Comparison of ENCODE assay signal across 21 mouse cellular contexts in genomic region chr14:67538696-67539095, GRCm38 (mm10).
DNase-seq lines count a peak whose midpoint lies in the region; ATAC-seq lines count a peak whose summit lies in the region.
"Had no signal": no experiment of that assay in that cellular context is flagged by ENCODE, and none has a peak within 500 bp of the region (broad histone marks: within the 10 kb centered on the region; RNA-seq: fewer than 3 reads in every experiment).

No protein-coding gene starts in this region.

- intact Hi-C loops in heart, postnatal 10 days (cut with DNase I) = no loop called here

- no peak for DNase-seq in embryonic facial prominence, embryonic 10.5 days (ENCODE audit: low spot score)
- peak; percentile 23 to 24 for DNase-seq in heart, postnatal 10 days
- DNase-seq in heart, postnatal 4 days = peak; percentile 16
- no peak for DNase-seq in retina, embryonic 14.5 days (ENCODE audit: low spot score)
- no peak for DNase-seq in layer of hippocampus, postnatal 10 days (ENCODE audit: low spot score in 2 of 2)
- DNase-seq: adrenal gland, postnatal 10 days; B cell, adult 2 months; cerebellum, adult 11 months; cerebellum, adult 8-10 months; cerebellum, postnatal 14 days; gastrocnemius, postnatal 10 days; kidney, adult 11 months had no signal

- H3K4me3 ChIP-seq in embryonic facial prominence, embryonic 13.5 days = no peak overlapping the region
- no peak overlapping the region for H3K4me3 ChIP-seq in embryonic facial prominence, embryonic 10.5 days
- H3K4me3 ChIP-seq in embryonic facial prominence, embryonic 15.5 days (replicated peaks) = no peak overlapping the region
- H3K4me3 ChIP-seq: erythroblast, embryonic 14.5 days; forebrain, embryonic 15.5 days; heart, embryonic 13.5 days; hindbrain, embryonic 13.5 days had no signal

- H3K27ac ChIP-seq in embryonic facial prominence, embryonic 13.5 days = peak overlapping the region; percentile 84; the same call in 1 of the 2 replicates
- no peak overlapping the region for H3K27ac ChIP-seq in embryonic facial prominence, embryonic 10.5 days (replicated peaks)
- peak overlapping the region; percentile 12; the same call in 1 of the 2 replicates for H3K27ac ChIP-seq in embryonic facial prominence, embryonic 15.5 days (replicated peaks)
- H3K27ac ChIP-seq: forebrain, embryonic 15.5 days; heart, embryonic 13.5 days; hindbrain, postnatal 0 days had no signal

- peaks cover 7% of the 10 kb centered on the region for H3K9me3 ChIP-seq in embryonic facial prominence, embryonic 13.5 days
- peaks cover 8% of the 10 kb centered on the region for H3K9me3 ChIP-seq in embryonic facial prominence, embryonic 10.5 days
- 0 out of 2 replicates have a peak, but pooled peaks cover under 1% of the 10 kb centered on the region for H3K9me3 ChIP-seq in embryonic facial prominence, embryonic 15.5 days (replicated peaks)

- H3K27me3 ChIP-seq in embryonic facial prominence, embryonic 13.5 days = no peaks in the 10 kb centered on the region
- peaks cover 38% of the 10 kb centered on the region for H3K27me3 ChIP-seq in embryonic facial prominence, embryonic 10.5 days (replicated peaks; ENCODE audit: low read depth, poor library complexity, severe bottlenecking)
- H3K27me3 ChIP-seq in embryonic facial prominence, embryonic 15.5 days = no peaks in the 10 kb centered on the region
- H3K27me3 ChIP-seq: forebrain, embryonic 15.5 days; heart, embryonic 13.5 days; hindbrain, embryonic 13.5 days had no signal

- no peaks in the 10 kb centered on the region for H3K36me3 ChIP-seq in embryonic facial prominence, embryonic 13.5 days
- H3K36me3 ChIP-seq in embryonic facial prominence, embryonic 10.5 days (replicated peaks) = no peaks in the 10 kb centered on the region
- H3K36me3 ChIP-seq in embryonic facial prominence, embryonic 15.5 days = no peaks in the 10 kb centered on the region
- H3K36me3 ChIP-seq: forebrain, embryonic 15.5 days; G1E; heart, embryonic 13.5 days; hindbrain, embryonic 13.5 days had no signal

- H3K4me2 ChIP-seq in embryonic facial prominence, embryonic 13.5 days = no peak overlapping the region
- no peak overlapping the region for H3K4me2 ChIP-seq in embryonic facial prominence, embryonic 15.5 days (replicated peaks)
- H3K4me2 ChIP-seq: forebrain, embryonic 15.5 days; heart, embryonic 13.5 days; hindbrain, embryonic 13.5 days had no signal

- no peak for ATAC-seq in embryonic facial prominence, embryonic 13.5 days (ENCODE audit: insufficient number of reproducible peaks, insufficient read depth, low FRiP score, low TSS enrichment, low read depth)
- ATAC-seq in embryonic facial prominence, embryonic 15.5 days (ENCODE audit: insufficient number of reproducible peaks, low FRiP score, low TSS enrichment, low read depth) = no peak
- ATAC-seq: CD4-positive, CD25-positive, alpha-beta regulatory T cell, adult 4 months; forebrain, embryonic 15.5 days; hindbrain, postnatal 0 days had no signal

- WGBS in embryonic facial prominence, embryonic 13.5 days = 63% methylated on average over 9 of the region's 9 CpGs
- 72% methylated on average over 9 of the region's 9 CpGs for WGBS in embryonic facial prominence, embryonic 10.5 days
- 61% methylated on average over 9 of the region's 9 CpGs for WGBS in embryonic facial prominence, embryonic 15.5 days

- no peak overlapping the region for H3K9ac ChIP-seq in embryonic facial prominence, embryonic 13.5 days
- no peak overlapping the region for H3K9ac ChIP-seq in embryonic facial prominence, embryonic 15.5 days
- H3K9ac ChIP-seq: forebrain, embryonic 15.5 days; heart, embryonic 13.5 days; hindbrain, embryonic 13.5 days had no signal

- H3K4me1 ChIP-seq in embryonic facial prominence, embryonic 13.5 days = peaks cover 39% of the 10 kb centered on the region
- peaks cover 24% of the 10 kb centered on the region for H3K4me1 ChIP-seq in embryonic facial prominence, embryonic 10.5 days
- peaks cover 32% of the 10 kb centered on the region for H3K4me1 ChIP-seq in embryonic facial prominence, embryonic 15.5 days

Comparison
In these comparisons a context has a peak if more than half of its experiments do, and no peak if none do; other contexts are left out.
1. DNase-seq: peak in heart, postnatal 10 days (2 of 2) and heart, postnatal 4 days (single experiment); none in embryonic facial prominence, embryonic 10.5 days (single experiment), retina, embryonic 14.5 days (single experiment) and layer of hippocampus, postnatal 10 days (0 of 2).